Mouse (Mus musculus) midbrain, embryonic 13.5 days (tissue): ENCODE results near the gene Gm7903. TPM values are rescaled to one million over a fixed set of nuclear protein-coding genes. Genes with fewer than 3 reads are reported as not detected.
"Not testable (repeated sequence)": the region's sequence is repeated elsewhere in the genome, so short reads cannot be mapped to it uniquely, and the experiment has no call there.

ENCODE experiments used
- ATAC-seq: fragments of 200-750 bp; cut with Nextera tagmentation; 2 replicates; pipeline ENCODE4 v1.8.0; 2017; ENCODE audit warnings: mild to moderate bottlenecking, moderate TSS enrichment, moderate library complexity
- H3K27ac ChIP-seq: fragments of 300-500 bp; sonication (generic); 2 replicates; pipeline ENCODE4 v1.5.1; 2015; ENCODE audit warnings: inconsistent platforms, mild to moderate bottlenecking, moderate library complexity
- H3K27me3 ChIP-seq: fragments of 300-500 bp; sonication (generic); 2 replicates; pipeline ENCODE4 v1.6.1; 2015; ENCODE audit warnings: mild to moderate bottlenecking, inconsistent platforms
- H3K36me3 ChIP-seq: fragments of 300-500 bp; sonication (generic); 2 replicates; pipeline ENCODE4 v1.6.1; 2015; ENCODE audit warnings: mild to moderate bottlenecking, inconsistent platforms
- H3K4me1 ChIP-seq: fragments of 300-500 bp; sonication (generic); replicated peaks from 2 replicates; pipeline ENCODE4 v1.6.1; 2015; ENCODE audit warnings: inconsistent platforms
- H3K4me2 ChIP-seq: fragments of 300-500 bp; sonication (generic); replicated peaks from 2 replicates; pipeline ENCODE4 v1.6.1; 2015; ENCODE audit warnings: moderate library complexity, mild to moderate bottlenecking, inconsistent platforms
- H3K4me3 ChIP-seq: fragments of 300-500 bp; sonication (generic); replicated peaks from 2 replicates; pipeline ENCODE4 v1.5.1; 2015; ENCODE audit warnings: mild to moderate bottlenecking, inconsistent platforms
- H3K9ac ChIP-seq: fragments of 300-500 bp; sonication (generic); replicated peaks from 2 replicates; pipeline ENCODE4 v1.6.1; 2015; ENCODE audit warnings: mild to moderate bottlenecking, inconsistent platforms
- H3K9me3 ChIP-seq: fragments of 300-500 bp; sonication (generic); 2 replicates; pipeline ENCODE4 v1.6.1; 2016; ENCODE audit warnings: mild to moderate bottlenecking, inconsistent platforms
- WGBS: fragments of 180-500 bp; shearing (Covaris S2); methylation state at CpG from one replicate; pipeline ENCODE4 v1.1.7; 2015; 5-methylcytosine and 5-hydroxymethylcytosine counted together
- polyA plus RNA-seq: library from polyadenylated mRNA; unstranded; fragments of >200 nt; fragmentation: Nextera tagmentation; extraction: Ambion mirVana; gene quantifications from 2 replicates; pipeline ENCODE4 v1.2.1, GENCODE M21; 2015

Gene Gm7903
- polyA plus RNA-seq = not detected in 2 replicates

DNA sequence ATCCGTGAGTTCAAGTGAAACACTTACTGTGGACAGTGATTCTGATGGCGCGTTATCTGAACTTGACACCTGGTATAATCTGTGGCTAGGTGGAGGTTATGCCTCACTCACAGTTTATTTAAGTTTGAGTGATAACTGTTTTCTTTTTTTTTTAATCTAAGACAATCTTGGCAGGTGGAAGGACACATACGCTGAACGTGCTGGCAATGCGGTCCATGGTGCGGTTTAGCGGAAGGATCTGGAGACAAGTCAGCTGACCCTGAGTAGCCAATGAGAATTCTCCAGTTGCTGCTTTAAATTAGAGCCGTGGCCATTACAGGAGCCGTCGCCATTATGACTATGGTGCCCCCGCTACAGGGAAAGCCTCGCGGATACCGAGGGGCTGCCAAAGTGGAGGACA is at the start of gene Gm7903:
Gene Gm7903, plus strand, starts transcription at position 301 of the 400 bp plus-strand sequence.
- H3K4me1 ChIP-seq, H3K36me3 ChIP-seq, H3K27ac ChIP-seq, H3K27me3 ChIP-seq, H3K4me2 ChIP-seq, ATAC-seq, H3K4me3 ChIP-seq, H3K9ac ChIP-seq, H3K9me3 ChIP-seq: not testable (repeated sequence)
- no CpG with 5 or more reads among the region's 15 CpGs for WGBS

GRCm38 (mm10) chrX:135403578-135403977 is 30.1 kb upstream of the Gm7903 start:
- 0 out of 2 replicates have a peak, but pooled peaks have one; percentile 50 for ATAC-seq
- not testable (repeated sequence) for H3K27me3 ChIP-seq, H3K4me2 ChIP-seq, H3K4me1 ChIP-seq, H3K36me3 ChIP-seq, H3K27ac ChIP-seq, H3K4me3 ChIP-seq, H3K9ac ChIP-seq, H3K9me3 ChIP-seq
- no CpG with 5 or more reads among the region's 3 CpGs for WGBS

DNA sequence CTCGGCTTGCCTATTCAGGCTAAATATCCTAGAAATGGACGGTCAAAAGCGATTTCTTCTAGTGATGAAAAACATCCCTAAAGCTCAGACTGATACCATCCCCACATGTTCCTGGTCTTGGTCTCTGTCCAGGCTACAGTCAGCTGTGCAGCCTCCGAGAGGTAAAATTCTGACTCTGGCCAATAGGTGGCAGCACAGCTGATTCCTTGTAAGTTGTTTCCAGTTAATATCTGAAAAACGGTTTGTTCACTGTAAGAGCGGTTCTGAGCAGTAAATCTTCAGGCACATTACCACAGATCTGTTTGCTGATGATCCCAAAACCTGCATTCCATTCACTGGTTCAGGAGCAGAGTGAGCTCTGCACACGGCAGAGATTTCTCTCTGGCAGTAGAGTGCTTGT is 12.4 kb upstream of the Gm7903 start:
- WGBS = 48% methylated on average over 4 of the region's 7 CpGs
- H3K4me1 ChIP-seq, H3K4me2 ChIP-seq, ATAC-seq, H3K27ac ChIP-seq, H3K9ac ChIP-seq, H3K9me3 ChIP-seq, H3K36me3 ChIP-seq, H3K4me3 ChIP-seq, H3K27me3 ChIP-seq: not testable (repeated sequence)

DNA sequence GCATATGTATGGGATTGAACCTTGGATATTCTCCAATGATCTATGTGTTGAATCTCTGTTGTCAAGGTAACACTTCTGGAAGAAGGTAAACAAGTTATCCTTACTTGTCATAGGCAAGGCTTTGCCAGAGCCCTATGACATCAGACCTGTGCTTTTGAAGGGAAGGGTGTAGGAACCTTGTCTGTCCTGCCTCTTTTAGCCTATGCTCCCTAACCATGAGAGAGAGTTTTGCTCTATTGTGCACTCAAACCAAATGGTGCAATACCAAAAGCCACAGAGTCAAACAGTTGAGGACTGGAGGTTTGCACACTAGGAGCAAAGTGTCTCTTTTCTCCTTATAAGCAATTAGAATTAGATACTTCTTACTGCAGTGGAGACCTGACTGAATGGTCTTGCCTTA is 11.8 kb upstream of the Gm7903 start:
- not testable (repeated sequence) for H3K4me2 ChIP-seq, H3K27ac ChIP-seq, H3K36me3 ChIP-seq, H3K9ac ChIP-seq, H3K9me3 ChIP-seq, H3K27me3 ChIP-seq, ATAC-seq, H3K4me1 ChIP-seq, H3K4me3 ChIP-seq

DNA sequence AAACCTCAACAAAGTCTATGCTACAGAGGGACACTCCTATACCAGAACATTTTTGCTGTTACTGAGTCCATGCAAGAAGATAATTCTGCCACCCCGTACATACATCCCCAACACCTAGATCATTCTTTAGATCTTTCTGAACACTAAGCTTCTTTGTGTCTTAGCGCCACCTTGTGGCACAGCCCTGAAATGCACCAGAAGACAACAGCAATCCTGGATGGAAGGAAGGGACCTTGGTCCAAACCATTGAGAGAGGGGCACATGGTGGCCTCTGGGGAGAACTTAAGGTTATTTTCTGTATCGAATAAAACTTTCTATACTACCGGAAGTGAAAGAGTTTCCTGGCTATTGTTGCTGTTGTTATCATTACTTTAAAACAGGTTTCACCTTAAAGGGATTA is 11.2 kb upstream of the Gm7903 start:
- ATAC-seq, H3K9me3 ChIP-seq, H3K36me3 ChIP-seq, H3K9ac ChIP-seq, H3K27me3 ChIP-seq, H3K27ac ChIP-seq, H3K4me3 ChIP-seq, H3K4me1 ChIP-seq, H3K4me2 ChIP-seq: not testable (repeated sequence)
- no CpG with 5 or more reads among the region's 4 CpGs for WGBS

DNA sequence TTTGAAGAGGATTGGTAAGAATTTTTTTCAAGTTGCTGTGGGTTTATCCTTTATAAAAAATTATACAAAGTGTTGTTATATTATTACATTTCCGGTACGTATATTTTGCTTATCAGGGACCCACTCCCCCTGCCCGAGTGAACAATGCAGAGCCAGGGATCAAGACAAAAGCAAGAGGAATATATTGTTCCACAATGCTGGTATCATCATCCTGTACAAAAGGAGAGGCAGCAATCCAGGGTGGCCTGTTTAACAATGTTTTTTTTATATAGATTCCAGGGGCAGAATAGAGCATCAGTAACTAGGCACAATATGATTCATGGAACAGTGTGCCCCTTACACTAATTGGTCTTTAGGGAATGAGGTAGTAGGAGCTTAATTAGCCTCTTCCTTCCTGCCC is 30.5 kb downstream of the Gm7903 start:
- peak; percentile 50 for ATAC-seq
- not testable (repeated sequence) for H3K27me3 ChIP-seq, H3K4me3 ChIP-seq, H3K4me1 ChIP-seq, H3K27ac ChIP-seq, H3K4me2 ChIP-seq, H3K9ac ChIP-seq, H3K9me3 ChIP-seq, H3K36me3 ChIP-seq
- WGBS = no CpG with 5 or more reads among the region's 3 CpGs

GRCm38 (mm10) chrX:135481902-135482301 is 48.3 kb downstream of the Gm7903 start:
- not testable (repeated sequence) for H3K4me2 ChIP-seq, H3K4me1 ChIP-seq, H3K9me3 ChIP-seq, H3K36me3 ChIP-seq, H3K27me3 ChIP-seq, H3K27ac ChIP-seq, H3K4me3 ChIP-seq, H3K9ac ChIP-seq, ATAC-seq
- WGBS = no CpG with 5 or more reads among the region's 6 CpGs

DNA sequence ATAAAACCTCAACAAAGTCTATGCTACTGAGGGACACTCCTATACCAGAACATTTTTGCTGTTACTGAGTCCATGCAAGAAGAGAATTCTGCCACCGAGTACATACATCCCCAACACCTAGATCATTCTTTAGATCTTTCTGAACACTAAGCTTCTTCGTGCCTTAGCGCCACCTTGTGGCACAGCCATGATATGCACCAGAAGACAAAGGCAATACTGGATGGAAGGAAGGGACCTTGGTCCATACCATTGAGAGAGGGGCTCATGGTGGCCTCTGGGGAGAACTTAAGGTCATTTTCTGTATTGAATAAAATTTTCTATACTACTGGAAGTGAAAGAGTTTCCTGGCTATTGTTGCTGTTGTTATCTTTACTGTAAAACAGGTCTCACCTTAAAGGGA is 49.5 kb downstream of the Gm7903 start:
- WGBS = no CpG with 5 or more reads among the region's 3 CpGs
- H3K27ac ChIP-seq, H3K4me3 ChIP-seq, H3K9ac ChIP-seq, H3K4me1 ChIP-seq, ATAC-seq, H3K9me3 ChIP-seq, H3K27me3 ChIP-seq, H3K4me2 ChIP-seq, H3K36me3 ChIP-seq: not testable (repeated sequence)

Other genes starting within 250 kb of the Gm7903 start
- 22.0 and 22.7 TPM in 2 replicates for gene Tceal6, start 223.1 kb upstream of the Gm7903 start, polyA plus RNA-seq
- gene Pramel3, start 131.5 kb upstream of the Gm7903 start, polyA plus RNA-seq = not detected in 2 replicates
- not detected in 2 replicates for gene Gm5128, start 60.6 kb upstream of the Gm7903 start, polyA plus RNA-seq
- not detected in 2 replicates for gene AV320801, start 60.8 kb downstream of the Gm7903 start, polyA plus RNA-seq
- not detected in 2 replicates for gene Nxf7, start 164.9 kb downstream of the Gm7903 start, polyA plus RNA-seq
- gene Prame, start 193.9 kb downstream of the Gm7903 start, polyA plus RNA-seq = not detected in 2 replicates